26 mouse cellular contexts compared by ENCODE assay signal in the genomic region with DNA sequence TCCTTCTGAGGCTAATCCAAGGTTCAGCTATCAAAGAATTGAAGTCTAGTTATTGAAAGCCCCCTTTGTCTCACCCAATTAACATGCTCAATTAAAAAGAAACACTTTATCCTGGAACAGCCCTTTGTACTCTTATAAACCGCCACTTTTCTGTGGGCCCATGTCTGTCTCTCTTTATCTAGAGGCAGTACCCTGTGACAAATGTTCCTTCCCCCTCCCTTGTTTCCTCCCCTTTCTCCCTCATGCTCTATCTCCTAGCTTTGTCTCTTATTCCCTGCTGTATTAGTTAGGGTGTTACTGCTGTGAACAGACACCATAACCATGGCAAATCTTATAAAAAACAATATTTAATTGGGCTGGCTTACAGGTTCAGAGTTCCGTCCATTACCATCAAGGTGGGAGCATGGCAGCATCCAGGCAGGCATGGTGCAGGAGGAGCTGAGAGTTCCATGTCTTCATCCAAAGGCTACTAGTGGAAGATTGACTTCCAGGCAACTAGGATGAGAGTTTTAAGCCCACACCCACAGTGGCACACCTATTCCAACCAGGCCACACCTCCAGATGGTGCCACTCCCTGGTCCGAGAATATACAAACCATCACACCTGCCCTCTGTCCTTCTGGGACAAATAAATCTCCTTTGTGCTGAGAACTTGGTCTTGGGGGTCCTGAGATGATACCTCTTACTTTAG. TPM values are rescaled to one million over a fixed set of nuclear protein-coding genes. Genes with fewer than 3 reads are reported as not detected.
DNase-seq lines count a peak whose midpoint lies in the region; ATAC-seq lines count a peak whose summit lies in the region.
"Had no signal": no experiment of that assay in that cellular context is flagged by ENCODE, and none has a peak within 500 bp of the region (broad histone marks: within the 10 kb centered on the region; RNA-seq: fewer than 3 reads in every experiment).

No protein-coding gene starts in this region.

- H3K4me2 ChIP-seq in forebrain, embryonic 12.5 days, result no peak overlapping the region
- H3K4me2 ChIP-seq in forebrain, embryonic 13.5 days, result no peak overlapping the region
- H3K4me2 ChIP-seq in kidney, embryonic 15.5 days, result no peak overlapping the region
- H3K4me2 ChIP-seq: heart, embryonic 13.5 days; hindbrain, embryonic 14.5 days had no signal

- no peaks in the 10 kb centered on the region for H3K36me3 ChIP-seq in forebrain, embryonic 12.5 days (replicated peaks)
- no peaks in the 10 kb centered on the region for H3K36me3 ChIP-seq in forebrain, embryonic 13.5 days (ENCODE audit: poor library complexity, severe bottlenecking)
- H3K36me3 ChIP-seq in kidney, embryonic 15.5 days, result no peaks in the 10 kb centered on the region
- H3K36me3 ChIP-seq: forebrain, embryonic 10.5 days; G1E; heart, embryonic 10.5 days; heart, embryonic 13.5 days had no signal

- peak; percentile 39; the same call in 1 of the 2 replicates for ATAC-seq in forebrain, embryonic 12.5 days (ENCODE audit: low FRiP score)
- ATAC-seq in forebrain, embryonic 13.5 days, result no peak; the same call in 1 of the 2 replicates
- no peak for ATAC-seq in kidney, embryonic 15.5 days (replicated peaks; ENCODE audit: low FRiP score)
- ATAC-seq: hindbrain, postnatal 0 days; inflammation-experienced regulatory T-cells, adult 6 months; intestine, embryonic 16.5 days had no signal

- H3K27me3 ChIP-seq in forebrain, embryonic 12.5 days, result no peaks in the 10 kb centered on the region
- H3K27me3 ChIP-seq in forebrain, embryonic 13.5 days, result no peaks in the 10 kb centered on the region
- H3K27me3 ChIP-seq in kidney, embryonic 15.5 days, result no peaks in the 10 kb centered on the region
- H3K27me3 ChIP-seq: CH12.LX; heart, embryonic 13.5 days had no signal

- 57% methylated on average over 3 of the region's 3 CpGs for WGBS in forebrain, embryonic 12.5 days
- 51% methylated on average over 3 of the region's 3 CpGs for WGBS in forebrain, embryonic 13.5 days
- 81% methylated on average over 3 of the region's 3 CpGs for WGBS in kidney, embryonic 15.5 days

- peak; percentile 76 for DNase-seq in kidney, adult 9 months
- DNase-seq in Muller cell, postnatal 12 days (ENCODE audit: inconsistent ontology term), result peak; percentile 2
- DNase-seq in cerebellum, adult 9-10 months, result no peak
- DNase-seq: adrenal gland, adult 2 months; adrenal gland, postnatal 14 days; B cell, adult 2 months; cerebellum, adult 11-12 months; cerebellum, adult 8-10 months; cerebellum, postnatal 14 days; gastrocnemius, postnatal 10 days; gastrocnemius, postnatal 36 days; heart, adult 2 months; heart, postnatal 14 days; heart, postnatal 4 days had no signal

- no peak overlapping the region for H3K4me3 ChIP-seq in forebrain, embryonic 12.5 days (replicated peaks)
- no peak overlapping the region for H3K4me3 ChIP-seq in forebrain, embryonic 13.5 days
- no peak overlapping the region for H3K4me3 ChIP-seq in kidney, embryonic 15.5 days (replicated peaks)
- H3K4me3 ChIP-seq: forebrain, embryonic 10.5 days; heart, adult 2 months; heart, embryonic 10.5 days; heart, embryonic 13.5 days had no signal

- H3K27ac ChIP-seq in forebrain, embryonic 12.5 days, result no peak overlapping the region
- H3K27ac ChIP-seq in forebrain, embryonic 13.5 days, result no peak overlapping the region
- H3K27ac ChIP-seq in kidney, embryonic 15.5 days, result no peak overlapping the region
- H3K27ac ChIP-seq: forebrain, embryonic 10.5 days; heart, adult 2 months; heart, embryonic 10.5 days; heart, embryonic 13.5 days; hindbrain, embryonic 14.5 days; hindbrain, postnatal 0 days had no signal

- no peak overlapping the region for H3K9ac ChIP-seq in forebrain, embryonic 12.5 days
- no peak overlapping the region for H3K9ac ChIP-seq in forebrain, embryonic 13.5 days
- H3K9ac ChIP-seq in kidney, embryonic 15.5 days, result no peak overlapping the region
- H3K9ac ChIP-seq: heart, embryonic 13.5 days; hindbrain, embryonic 14.5 days had no signal

- H3K4me1 ChIP-seq in forebrain, embryonic 12.5 days, result no peaks in the 10 kb centered on the region
- H3K4me1 ChIP-seq in forebrain, embryonic 13.5 days, result no peaks in the 10 kb centered on the region
- H3K4me1 ChIP-seq in kidney, embryonic 15.5 days, result no peaks in the 10 kb centered on the region
- H3K4me1 ChIP-seq: forebrain, embryonic 10.5 days; heart, embryonic 10.5 days; heart, embryonic 13.5 days had no signal

- H3K9me3 ChIP-seq in forebrain, embryonic 12.5 days, result no peaks in the 10 kb centered on the region
- H3K9me3 ChIP-seq in forebrain, embryonic 13.5 days (replicated peaks), result no peaks in the 10 kb centered on the region
- H3K9me3 ChIP-seq in kidney, embryonic 15.5 days (replicated peaks), result no peaks in the 10 kb centered on the region
- H3K9me3 ChIP-seq: forebrain, embryonic 10.5 days; G1E; heart, embryonic 10.5 days; heart, embryonic 13.5 days had no signal

RNA-seq across cellular contexts. Expression of a gene that starts 17.9 kb away (rescaled TPM):
- polyA plus RNA-seq in forebrain, embryonic 12.5 days (2016; fragmentation: Nextera tagmentation; extraction: Ambion mirVana), result 4.1 and 5.3 TPM in 2 replicates
- 3.1 and 3.7 TPM in 2 replicates for polyA plus RNA-seq in forebrain, embryonic 13.5 days (2015; fragmentation: Nextera tagmentation; extraction: Ambion mirVana)
- 6.2 and 7.4 TPM in 2 replicates for polyA plus RNA-seq in kidney, embryonic 15.5 days (2015; fragmentation: Nextera tagmentation; extraction: Ambion mirVana)
- polyA plus RNA-seq: adrenal gland, adult 2 months; G1E; inflammation-experienced regulatory T-cells, adult 6 months had no signal
